Mouse (Mus musculus): ENCODE data around the gene Parp1.
A peak's percentile ranks its signal among the peaks of the same experiment; 100 is the strongest.
"Not testable (repeated sequence)": the region's sequence is repeated elsewhere in the genome, so short reads cannot be mapped to it uniquely, and the experiment has no call there.

Parp1 gene

DNA sequence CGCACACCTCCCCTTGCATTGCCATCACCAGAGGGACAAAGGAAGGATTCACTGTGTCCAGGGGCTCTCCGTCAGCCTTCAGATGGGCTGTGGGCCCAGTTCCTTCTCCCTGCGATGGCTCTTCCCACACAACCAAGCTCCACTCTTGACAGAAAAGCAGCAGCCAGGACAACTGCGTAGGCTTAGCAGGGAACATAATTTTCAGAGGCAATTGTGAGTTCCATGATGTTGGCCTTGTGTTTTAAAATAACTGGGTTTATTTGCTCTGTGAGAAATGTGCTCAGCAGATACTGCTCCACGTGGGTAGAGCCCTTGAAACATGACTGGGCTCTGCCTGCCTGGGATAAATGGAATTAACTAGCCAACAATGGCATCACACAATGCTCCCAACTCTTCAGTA lies 3.8 kb upstream of the Parp1 start:
- no peak for DNase-seq

DNA sequence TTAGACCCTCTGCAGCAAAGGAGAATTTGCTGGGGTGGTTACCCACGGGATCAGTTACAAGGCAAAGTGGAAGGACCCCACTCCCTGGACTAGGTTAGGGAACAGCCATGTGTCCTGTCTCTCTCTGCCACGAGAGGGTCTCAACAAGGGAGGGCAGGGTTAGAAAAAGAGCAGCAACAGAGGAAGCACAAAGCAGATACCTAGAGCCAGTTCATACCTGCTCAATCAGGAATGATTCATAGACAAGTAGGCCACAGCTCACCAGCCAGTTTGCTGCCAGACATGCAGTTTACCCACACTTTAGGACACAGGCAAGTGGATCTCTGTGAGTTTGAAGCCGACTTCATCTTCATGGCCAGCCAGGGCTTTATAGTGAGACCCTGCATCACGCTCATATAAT lies 963 bp upstream of the Parp1 start:
- DNase-seq: no peak

- peak; percentile 92 for DNase-seq
Measured at GRCm38 (mm10) chr1:180568248-180568647, 476 bp upstream of the Parp1 start.

DNA sequence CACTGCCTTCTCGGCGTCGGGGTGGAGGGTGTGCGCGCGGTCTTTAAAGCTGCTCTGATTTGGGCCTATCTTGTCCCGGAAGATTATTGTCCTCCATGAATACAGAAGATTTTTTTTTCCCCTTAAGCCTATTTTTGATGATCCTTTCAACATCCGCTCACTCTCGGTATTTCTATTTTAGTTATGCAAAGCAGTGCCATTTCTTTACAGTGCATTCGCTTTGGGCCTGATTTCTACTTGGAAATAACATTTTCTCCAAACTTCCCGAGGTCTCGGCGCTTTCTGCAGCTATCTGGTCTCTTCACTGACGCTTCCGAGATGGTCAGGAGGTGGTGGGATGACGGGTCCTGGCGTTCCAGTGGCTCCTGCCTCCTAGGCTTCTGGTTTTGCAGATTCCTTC lies 729 bp downstream of the Parp1 start:
- no peak for DNase-seq

- no peak for DNase-seq
Measured at GRCm38 (mm10) chr1:180570181-180570580, 1.5 kb downstream of the Parp1 start.

DNA sequence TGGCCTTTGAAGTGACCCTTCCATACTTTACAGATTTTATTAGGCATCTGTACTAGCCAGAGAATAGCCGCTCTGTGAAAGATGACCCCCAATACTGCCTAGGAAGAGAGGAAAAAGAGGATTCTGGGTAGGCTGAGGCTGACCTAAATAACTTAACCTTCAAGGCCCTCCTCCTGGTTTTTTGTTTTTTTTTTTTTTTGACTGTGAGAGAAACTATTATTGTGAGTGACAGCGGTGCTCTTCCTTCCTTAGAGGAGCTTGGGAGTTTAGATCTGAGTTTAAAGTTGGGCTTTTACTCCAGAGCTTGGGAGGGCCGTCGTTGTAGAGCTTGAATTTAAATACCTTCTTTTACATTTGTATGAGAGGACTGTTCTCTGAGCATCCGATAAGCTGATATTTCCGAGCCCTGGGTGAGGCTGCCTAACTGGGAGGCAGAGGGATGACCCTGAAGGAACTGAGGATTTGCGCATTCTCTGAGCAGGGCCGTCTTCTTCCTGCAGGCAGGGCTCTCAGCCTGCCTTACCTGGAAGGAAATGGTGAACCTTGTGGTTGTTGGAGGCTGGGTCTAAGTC lies 2.4 kb downstream of the Parp1 start:
- DNase-seq: no peak

- DNase-seq: not testable (repeated sequence)
Measured at GRCm38 (mm10) chr1:180571721-180572120, 3.0 kb downstream of the Parp1 start.

- DNase-seq: no peak
Measured at GRCm38 (mm10) chr1:180572154-180572553, 3.4 kb downstream of the Parp1 start.

DNA sequence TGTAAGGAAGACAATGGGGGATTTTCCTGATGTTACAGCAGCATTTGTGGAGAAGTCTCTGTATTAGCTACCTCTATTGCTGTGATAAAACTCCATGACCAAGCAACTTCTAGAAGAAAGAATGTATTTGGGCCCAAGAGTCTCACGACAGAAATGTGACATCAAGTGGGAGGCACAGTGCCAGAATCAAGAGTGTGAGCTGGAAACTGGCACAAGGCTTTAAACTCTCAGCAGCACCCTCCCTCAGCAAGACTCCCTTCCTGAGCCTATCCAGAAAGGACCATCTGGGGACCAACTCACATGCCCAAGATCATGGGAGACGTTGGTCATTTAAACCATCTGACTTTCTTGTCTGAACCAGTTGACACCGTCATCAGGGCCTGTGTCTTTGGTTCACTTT lies 7.8 kb downstream of the Parp1 start:
- no peak for DNase-seq

DNA sequence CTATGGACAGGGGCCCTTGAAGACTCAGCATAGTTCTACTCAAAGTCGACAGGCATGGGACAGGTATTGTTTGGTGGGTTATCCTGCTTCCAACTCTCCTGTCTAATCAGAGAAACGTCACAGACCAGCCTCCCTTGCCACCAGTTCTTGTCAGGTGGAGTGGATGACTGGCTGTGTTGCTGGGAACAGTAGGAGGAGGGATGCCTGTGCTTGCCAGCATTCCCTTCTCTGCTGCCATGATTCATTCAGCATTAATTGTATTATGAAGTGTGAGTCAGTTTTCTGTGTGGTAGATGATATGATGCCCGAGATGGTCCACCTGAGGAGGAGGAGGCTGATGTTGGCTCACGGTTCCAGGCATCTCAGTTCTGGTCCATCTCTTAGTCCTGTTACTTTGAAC lies 9.1 kb downstream of the Parp1 start:
- DNase-seq: no peak

DNA sequence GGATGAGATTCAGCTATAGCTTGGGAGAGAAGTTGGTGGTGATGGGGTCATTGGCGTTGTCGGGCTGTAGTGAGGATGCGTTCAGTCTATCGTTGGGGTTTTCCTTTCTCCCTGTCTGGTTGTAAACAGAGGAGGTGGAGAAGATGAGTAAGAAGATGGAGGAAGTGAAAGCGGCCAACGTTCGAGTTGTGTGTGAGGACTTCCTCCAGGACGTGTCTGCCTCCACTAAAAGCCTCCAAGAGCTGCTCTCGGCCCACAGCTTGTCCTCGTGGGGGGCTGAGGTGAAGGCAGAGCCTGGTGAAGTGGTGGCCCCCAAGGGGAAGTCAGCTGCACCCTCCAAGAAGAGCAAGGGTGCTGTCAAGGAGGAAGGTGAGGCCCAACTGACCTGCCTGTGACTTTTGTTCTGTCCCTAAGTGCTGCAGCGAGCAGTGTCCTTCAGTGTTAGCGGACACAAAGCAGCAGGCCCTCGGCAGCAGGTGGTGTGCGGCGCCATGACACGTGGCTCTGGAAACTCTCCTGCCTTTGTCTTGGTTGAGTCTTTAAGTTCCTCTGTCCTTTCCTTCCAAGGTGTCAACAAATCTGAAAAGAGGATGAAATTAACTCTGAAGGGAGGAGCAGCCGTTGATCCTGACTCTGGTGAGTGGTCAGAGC lies 19.2 kb downstream of the Parp1 start:
- DNase-seq: peak; percentile 96

DNA sequence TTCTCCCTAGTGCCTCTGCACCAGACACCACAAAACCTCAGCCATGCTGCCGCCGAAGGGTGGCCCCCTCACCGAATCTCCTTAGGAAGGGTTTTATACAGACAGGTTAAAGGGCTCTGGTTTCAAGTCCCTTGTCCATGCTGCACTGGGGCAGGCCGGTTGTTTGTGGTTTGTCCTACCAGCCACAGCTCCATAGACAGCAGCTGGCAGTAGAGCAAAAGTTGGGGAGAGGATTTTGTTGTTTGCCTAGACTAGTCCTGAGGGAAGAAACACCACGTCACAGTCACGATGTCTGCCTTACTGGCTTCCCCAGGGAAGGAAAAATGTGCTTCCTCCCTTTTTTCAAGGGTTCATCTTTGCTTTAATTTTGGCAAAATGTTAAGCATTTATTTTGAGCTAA lies 31.9 kb downstream of the Parp1 start:
- no peak for DNase-seq

- DNase-seq: peak; percentile 97
Measured at GRCm38 (mm10) chr1:180601806-180602205, 33.1 kb downstream of the Parp1 start.

DNA sequence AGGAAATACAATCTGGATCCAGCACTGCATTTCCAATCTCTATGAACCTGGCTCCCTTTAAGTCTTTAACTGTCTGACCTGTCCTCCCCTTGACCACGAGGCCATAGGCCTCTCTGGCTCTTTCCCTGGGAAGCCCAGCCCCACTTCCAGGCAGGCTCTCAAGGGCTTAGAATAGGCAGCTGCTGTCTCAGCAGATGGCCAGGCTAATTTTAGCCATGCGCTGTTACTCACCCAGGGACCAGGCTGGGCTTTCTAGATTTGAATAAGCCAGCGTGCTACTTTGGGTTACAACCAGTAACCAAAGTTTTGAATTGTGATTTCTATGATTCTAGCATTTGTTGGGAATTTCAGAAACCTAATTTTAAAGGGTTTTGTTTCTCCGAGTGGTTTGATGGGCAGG lies 35.9 kb downstream of the Parp1 start:
- DNase-seq: peak; percentile 98

GRCm38 (mm10) chr1:180606106-180606505 lies 37.4 kb downstream of the Parp1 start:
- no peak for DNase-seq

GRCm38 (mm10) chr1:180606796-180607577 lies 38.3 kb downstream of the Parp1 start:
- DNase-seq: no peak

DNA sequence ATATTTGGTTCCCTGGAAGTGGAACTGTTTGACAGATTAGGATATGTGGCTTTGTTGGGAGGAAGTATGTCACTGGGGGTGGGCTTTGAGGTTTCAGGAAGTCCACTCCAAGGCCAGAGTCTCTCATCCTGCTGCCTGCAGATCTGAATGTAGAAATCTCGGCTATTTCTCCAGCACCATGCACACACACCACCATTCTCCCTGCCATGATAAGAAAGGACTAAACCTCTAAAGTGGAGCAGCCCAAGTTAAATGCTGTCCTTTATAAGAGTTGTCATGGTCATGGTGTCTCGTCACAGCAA lies 38.8 kb downstream of the Parp1 start:
- DNase-seq: no peak

DNA sequence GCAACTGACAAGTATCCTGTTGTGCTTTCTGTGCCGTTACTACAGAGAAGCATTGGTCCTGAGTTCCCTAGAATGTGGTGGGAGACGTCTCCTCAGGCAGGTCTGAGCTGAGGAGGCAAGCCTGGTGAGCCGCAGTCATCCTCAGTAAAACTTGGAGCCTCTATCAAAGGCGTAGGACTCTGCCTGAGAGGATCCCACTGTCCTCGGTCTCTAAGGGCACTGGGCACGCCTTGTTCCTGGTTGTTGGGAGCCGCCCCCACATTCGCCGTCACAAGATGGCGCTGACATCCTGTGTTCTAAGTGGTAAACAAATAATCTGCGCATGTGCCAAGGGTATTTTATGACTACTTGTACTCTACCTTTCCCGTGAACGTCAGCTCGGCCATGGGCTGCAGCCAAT lies 43.1 kb downstream of the Parp1 start:
- DNase-seq: not testable (repeated sequence)

- DNase-seq: no peak
Measured at GRCm38 (mm10) chr1:180616762-180617161, 48.0 kb downstream of the Parp1 start.

DNA sequence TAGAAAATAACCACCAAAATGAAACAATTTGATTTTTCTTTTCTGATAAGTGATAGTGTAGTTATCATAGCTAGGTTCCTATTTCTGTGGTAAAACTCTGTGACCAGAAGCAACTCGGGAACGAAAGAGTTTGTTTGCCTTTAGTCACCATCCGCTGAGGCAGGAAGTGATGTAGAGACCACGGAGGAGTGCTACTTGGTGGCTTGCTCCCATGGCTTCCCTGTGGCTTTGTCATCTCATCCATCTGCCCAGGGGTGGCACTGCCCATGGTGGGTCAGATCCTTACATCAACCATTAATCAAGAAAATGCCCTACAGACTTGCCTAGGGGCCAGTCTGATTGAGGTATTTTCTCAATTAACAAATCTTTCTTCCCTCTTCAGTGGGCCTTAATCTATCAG lies 53.7 kb downstream of the Parp1 start:
- DNase-seq: peak; percentile 85

- DNase-seq: no peak
Measured at GRCm38 (mm10) chr1:180623911-180624310, 55.2 kb downstream of the Parp1 start.

DNA sequence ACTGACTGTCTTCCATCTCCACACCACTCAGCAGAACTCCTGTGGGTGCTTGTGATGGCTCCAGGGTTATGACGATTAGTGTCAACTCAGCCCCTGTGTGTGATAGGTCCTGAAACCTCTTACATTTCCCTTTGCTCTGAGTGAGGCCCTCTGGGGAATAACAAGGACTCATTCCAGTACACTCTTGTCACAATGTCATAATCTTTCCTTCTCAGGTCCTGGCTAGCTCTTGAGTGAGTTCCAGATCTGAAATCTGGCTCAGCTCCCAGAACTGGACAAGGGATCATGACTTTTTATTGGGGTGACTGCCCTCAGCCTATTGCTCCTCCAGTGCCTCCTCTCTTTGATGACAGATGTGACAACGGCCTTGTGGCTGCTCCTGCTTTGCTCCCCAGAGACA lies 57.4 kb downstream of the Parp1 start:
- peak; percentile 95 for DNase-seq

DNA sequence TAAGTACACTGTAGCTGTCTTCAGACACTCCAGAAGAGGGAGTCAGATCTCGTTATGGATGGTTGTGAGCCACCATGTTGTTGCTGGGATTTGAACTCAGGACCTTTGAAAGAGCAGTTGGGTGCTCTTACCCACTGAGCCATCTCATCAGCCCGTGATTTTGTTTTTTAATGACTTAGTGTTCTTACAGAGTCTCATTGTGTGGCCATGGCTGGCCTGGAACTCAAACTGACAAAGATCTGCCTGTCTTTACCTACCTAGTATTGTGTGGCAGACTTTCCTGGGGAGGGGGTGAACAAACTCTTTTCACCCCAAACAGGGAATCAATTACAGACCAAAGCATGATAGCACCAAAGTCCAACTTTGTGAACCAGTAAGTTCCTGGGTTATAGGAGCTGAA lies 69.1 kb downstream of the Parp1 start:
- DNase-seq: peak; percentile 74
